Mouse (Mus musculus) urinary bladder, postnatal 10 days (tissue): ENCODE measurements around the gene Nrp1.

Source experiments
- DNase-seq: peaks from one replicate; pipeline ENCODE4 v3.0.0; 2022; ENCODE audit warnings: low spot score

The Nrp1 gene

DNA sequence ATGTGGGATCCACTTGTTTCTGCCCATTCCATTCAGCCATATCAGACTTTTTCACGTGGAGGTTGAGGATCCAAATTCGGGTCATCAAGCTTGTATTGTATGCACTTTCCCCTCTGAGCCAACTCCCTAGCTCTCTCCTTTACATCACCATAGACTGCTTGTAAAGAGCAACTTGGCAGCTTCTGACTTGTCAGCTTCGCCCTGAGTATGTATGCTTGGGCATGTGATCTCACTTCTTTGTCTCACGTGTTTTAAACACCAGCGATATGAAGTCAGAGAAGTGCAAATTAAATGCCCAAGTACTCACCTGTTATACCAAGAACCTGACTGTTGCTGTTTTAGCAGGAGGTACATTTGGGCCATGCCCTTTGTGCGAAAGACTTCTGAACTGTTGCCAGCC is 12.6 kb downstream of the Nrp1 start:
- no peak for DNase-seq

DNA sequence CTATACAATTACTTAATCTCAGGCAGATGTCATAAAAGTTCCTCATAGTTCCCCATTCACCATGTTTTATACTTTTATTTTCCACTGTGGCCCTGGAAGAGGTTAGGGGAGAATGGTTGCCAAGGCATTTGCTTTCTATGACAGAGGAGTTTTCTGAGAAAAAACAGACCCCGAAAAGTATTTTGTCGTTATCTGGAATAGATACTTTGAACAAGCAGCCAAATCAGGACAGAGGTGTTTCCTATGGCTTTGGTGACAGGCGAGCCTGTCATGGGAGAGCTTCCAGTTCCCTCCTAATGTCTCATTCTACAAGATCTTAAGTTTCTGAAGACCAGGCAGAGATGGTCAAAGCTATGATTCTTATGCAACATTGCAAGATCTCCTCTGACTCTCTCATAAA is 13.4 kb downstream of the Nrp1 start:
- DNase-seq = no peak

DNA sequence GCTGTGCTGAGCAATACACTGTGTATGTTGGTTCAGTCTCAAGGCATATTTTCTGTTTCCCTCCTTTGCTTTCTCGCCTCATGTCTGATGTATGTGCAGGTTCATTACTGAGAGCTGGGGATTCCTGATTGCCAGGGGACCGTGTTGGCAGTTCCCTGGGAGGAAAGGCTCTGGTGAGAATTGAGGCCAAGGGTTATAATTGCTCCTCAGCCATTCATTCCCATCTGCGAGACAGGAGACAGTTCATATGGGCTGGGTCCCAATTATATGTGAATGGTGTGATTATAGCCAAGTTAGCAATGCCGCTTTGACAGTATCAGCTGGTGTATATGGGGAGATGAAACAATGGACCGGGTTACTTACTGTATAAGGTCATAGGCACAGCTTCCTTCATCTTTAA is 14.3 kb downstream of the Nrp1 start:
- DNase-seq = no peak

DNA sequence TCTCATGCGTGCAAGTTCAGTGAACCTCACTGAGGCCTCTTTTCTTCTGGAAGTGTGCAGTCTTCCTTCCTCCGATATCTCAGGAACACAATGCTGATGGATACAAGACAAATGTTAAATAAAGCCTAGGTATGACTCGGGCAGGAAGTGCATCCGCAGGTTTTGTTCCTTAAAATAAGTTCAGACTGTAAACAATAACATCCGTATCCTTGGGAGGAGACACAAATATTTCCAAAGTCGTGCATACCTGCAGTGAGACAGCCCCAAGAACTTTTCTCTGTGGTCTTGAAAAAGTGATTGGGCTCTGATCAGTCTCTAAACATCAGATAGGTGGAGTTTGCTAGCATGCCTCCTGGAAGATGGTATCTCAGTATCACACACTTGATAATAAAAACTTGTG is 15.0 kb downstream of the Nrp1 start:
- DNase-seq = no peak

DNA sequence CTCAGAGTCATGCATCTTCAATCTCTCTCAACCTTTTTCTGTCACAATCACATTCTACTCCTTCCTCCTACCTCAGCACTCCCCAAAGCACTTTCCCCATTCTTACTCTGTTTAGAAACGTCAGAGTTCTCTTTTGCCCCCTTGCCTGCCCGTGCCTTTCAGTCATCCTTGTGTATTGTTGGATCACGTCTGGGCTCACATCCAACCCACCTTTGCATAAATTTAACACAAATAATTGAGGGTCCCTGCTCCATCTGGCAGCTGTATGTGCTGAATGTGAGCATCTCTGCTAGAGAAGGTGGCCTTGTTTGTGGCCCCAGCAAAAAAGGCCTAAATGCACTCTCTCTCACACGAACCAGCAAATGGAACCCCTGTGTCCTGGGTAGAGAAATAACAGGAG is 16.9 kb downstream of the Nrp1 start:
- DNase-seq = no peak

DNA sequence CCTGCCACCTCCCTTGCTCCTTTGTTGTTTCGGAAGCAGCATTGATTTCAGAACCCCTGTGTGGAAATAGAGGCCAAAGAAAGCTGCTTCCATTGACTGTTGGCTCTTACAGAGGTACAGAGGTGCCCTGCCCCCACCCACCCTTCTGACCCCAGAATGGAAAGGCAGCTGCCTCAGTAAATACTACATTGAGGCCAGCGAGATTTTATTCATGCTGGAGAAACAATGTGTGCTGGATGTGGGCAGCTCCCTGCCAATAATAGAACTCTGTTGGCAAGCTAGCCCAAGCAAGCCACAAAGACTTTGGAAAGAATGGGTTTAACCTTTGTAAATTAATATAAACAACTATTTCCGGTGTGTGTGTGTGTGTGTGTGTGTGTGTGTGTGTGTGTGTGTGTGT is 24.8 kb downstream of the Nrp1 start:
- no peak for DNase-seq

DNA sequence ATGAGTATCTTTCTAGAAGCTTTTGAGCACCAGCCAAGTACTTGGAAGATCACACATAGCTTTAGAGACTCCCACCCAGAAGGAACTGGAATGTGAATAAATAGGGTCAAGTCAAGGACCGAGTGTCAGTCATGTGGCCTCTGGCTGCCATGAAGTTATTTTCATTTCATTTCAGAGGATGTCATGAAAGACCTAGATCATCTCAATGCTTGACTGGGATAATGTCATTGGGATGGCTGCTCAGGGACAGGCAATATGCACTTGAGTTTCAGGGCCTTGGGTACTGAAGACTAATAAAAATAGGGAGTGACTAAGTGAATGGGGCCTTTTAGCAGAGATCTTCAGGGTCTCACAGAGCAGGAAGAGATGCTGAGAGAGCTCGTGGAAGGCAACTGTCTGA is 26.0 kb downstream of the Nrp1 start:
- no peak for DNase-seq

DNA sequence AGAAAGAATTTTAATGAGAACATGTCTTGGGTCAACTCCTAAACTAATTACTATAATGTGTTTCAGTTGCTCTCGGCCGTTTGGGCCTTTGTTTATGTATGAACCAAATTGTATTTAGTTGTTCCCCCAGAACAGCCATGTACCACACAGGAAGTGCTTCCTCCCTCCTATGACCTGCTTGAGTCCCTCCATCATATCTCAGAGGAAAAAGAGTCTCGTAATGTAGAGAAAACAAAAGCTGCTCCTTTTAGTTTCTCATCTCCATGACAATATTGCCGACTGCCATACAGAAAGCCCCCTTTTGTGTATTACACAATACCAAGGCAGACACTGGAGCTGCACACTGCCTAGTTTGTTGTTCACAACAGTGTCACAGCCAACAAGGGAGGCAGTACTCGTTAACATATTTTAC is 26.5 kb downstream of the Nrp1 start:
- DNase-seq = no peak

DNA sequence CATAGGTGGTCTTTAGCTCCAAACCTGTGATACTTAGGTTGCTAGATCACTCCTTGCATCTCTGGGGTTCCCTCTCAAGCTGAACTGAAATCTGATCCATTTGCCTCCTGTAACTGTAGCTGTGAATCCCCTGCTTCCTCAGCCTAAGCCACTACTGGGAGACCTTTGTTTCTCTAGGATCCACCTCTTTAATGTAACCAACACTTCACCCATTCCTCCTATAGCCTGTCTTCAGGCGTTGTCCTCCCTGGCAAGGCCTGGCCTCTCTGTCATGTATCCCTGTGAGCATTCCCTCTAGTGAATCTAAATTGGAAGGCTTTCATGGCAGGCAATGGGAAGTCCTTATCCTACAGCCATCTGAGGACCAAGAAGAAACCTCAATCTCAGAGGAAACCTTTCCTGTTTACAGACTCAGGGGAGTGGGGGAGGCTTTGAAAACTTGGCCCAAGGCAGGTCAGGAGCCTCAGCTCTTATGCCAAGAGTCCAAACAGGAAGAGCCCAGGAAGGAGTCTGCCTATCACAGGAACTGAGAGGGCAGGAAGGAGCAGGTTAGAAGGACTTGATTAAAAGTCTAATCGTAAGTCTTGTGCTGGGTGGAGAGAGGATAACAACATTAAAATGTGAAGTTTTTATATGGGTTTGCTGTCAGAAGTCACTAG is 28.7 kb downstream of the Nrp1 start:
- no peak for DNase-seq

DNA sequence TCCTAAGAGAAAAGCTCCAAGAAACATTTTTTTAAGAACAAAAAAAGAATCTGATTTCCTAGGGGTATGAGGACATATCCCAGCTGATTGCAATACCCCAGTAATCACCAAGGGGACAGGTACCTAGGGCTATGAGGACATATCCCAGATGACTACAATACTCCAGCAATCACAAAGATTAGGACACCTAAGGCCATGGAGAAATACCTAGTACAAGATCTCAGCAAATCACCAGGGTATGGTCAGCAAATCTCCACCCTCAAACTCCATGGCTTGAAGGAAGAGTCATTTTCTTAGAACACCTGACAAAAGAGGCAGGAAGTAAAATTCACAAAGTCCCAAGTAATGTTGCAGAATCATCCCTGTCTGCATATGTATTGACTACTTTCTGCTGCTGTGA is 32.4 kb downstream of the Nrp1 start:
- no peak for DNase-seq

DNA sequence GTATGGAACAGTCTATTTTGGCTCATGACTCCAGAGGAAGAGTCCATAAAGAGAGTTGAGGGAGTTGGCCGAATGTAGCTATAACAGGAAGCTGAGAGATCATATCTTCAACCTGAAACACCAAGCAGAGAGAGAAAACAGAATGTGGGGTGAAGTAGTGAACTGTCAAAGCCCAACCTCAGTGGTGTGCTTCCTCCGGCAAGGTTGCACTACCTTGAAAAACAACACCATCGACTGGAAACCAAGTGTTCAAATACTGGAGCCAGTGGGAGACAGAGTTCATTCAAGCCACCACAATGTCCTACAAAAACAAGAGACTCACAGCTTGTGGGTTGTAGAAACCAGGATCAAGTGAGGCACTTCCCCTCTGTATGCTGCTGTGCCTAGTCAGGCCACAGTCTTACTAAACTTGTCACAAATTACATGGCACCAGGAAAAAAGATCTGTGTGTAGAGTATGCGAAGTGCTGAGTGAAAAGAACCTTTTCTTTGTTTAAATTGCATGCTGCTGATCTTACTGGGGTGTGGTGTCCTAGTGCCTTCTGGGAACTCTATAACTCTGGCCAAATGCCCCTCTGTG is 32.9 kb downstream of the Nrp1 start:
- DNase-seq = no peak

DNA sequence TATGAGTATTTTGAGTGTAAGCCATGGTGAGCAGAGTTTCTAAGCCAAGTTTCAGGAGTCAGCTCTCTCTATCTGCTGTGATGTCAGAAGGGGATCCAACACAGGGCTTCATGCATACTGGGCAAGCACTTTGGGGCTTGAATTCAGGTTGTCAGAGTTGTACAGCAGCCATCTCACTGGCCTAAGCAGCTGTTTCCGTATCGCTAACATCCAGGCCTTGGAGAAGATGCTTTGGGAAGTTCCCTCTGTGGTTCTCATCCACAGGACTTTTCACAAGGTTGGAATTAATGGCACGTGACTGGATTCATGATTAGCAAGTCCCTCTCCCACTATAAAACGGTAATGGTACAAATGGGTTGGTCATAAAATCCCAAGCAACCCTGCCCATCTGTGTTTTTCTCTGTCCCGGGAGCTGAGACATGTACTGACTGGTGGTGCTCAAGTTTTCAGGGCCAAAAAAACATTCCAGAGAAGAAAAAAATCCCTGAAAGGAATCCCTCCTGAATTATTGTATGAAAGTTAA is 36.3 kb downstream of the Nrp1 start:
- DNase-seq = no peak

DNA sequence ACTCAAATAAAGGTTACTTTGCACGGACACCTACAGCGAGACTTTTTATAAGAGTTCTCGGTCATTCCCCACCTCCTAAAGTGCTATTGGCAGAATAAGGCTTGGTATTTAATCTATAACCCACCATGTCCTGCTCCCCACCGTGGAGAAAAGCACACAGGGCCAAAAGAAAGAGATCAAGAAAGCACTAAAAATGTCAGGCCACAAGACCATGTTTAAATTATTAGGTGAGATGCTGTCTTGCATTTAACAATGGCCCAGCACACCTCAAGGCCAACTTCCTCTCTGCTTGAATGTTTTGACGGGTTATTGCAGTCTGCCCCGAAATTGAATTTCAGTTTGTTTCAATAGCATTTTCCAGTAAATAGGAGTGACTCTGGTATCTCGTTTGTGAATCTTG is 38.6 kb downstream of the Nrp1 start:
- DNase-seq = no peak

DNA sequence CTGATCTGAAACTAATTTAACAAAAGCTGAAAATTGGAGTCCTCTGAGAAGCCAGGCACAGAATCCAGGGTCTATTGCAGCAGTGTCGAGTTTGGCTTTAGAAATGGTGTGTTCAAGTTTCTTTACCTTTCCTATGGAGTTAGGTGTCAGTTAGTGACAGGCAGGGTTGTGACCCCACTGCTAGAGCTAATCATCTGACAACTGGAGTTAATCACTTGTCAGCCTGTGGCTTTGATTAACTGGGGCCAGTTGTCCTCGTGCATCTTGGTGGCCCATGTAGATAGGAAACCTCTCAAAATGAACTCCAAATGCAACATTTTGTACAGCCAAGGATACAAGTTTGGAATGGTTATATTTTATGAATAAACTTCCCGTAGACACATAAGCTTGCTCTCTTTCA is 39.0 kb downstream of the Nrp1 start:
- no peak for DNase-seq

DNA sequence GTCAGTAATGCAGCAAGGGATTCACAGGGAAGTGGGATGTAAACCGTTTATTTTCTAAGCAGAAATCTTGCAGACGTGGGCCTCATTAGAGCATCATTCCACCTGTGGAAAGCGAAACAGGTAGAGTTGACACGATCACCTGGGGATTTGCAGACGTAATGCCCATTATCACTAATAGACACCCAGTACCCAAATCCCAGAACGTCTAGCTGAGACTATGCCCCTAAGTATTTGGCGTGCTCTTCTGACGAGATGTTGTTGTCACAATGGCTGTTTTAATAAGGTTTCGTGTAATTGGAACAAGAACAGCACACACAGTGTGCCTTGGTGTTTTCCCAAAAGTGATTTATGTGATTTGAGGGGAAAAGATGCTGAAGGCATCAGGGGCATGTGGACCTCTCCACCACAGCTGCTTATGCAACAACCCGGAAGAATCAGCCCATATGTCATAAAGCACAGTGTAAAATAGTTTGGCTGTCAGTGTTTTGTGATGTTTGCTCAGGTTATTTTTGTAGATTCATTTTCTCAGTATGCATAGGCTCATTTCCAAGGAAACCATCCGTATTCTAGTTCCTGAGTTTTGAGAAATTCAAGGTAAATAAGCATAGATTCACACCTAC is 40.2 kb downstream of the Nrp1 start:
- DNase-seq = no peak

DNA sequence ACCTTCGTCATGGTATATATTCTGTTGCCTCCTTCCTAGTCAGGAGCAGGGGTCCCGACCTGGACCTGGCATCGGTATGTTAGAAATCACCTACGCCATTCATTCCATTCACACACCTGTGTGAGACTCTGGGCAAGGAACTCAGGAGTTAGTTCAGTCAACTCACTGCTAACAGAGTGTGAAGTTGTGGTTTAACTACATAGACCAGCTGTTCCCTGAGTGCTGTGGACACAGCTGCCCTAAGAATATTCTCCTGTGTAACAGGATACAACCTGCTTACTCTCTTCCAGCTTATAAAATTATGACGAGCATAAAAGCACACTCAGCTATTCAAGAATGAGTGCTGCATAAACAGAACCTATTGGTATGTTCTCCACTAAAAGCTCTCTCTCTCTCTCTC is 41.9 kb downstream of the Nrp1 start:
- no peak for DNase-seq

DNA sequence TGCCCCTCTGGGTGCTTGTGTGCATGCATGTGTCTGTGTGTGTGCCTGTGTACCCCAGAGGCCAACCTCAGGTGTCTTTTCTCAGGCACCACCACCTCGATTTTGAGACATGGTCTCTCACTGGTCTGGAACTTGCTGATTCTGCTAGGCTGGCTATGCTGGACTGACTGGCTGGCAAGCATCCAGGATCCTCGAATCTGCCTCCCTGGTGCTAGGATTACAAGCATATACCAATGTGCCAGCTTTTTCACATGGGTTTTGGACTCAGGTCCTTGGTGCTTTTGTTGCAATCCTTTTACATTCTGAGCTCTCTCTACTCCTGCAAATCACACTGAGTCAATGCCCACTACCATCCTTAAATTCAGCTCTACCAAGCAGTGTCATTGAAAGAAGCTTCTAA is 46.5 kb downstream of the Nrp1 start:
- no peak for DNase-seq

DNA sequence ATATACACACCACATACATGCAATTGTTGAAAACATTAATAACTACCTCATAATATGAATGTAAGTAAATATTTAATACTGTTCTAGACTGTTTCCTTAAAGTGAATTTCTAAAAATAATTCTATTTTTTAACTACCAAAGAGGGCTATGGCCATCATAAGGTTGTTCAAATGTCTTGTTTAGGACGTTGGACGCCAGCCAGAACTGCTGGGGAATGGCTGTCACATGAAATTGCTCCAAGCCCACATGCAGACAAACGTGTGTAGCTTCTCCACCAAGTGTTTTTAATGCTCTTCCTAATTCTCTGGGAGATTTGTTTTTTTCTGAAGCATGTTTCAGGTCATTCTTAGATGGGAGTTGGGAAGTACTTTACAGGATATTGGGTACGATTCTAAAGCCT is 55.0 kb downstream of the Nrp1 start:
- DNase-seq = no peak

DNA sequence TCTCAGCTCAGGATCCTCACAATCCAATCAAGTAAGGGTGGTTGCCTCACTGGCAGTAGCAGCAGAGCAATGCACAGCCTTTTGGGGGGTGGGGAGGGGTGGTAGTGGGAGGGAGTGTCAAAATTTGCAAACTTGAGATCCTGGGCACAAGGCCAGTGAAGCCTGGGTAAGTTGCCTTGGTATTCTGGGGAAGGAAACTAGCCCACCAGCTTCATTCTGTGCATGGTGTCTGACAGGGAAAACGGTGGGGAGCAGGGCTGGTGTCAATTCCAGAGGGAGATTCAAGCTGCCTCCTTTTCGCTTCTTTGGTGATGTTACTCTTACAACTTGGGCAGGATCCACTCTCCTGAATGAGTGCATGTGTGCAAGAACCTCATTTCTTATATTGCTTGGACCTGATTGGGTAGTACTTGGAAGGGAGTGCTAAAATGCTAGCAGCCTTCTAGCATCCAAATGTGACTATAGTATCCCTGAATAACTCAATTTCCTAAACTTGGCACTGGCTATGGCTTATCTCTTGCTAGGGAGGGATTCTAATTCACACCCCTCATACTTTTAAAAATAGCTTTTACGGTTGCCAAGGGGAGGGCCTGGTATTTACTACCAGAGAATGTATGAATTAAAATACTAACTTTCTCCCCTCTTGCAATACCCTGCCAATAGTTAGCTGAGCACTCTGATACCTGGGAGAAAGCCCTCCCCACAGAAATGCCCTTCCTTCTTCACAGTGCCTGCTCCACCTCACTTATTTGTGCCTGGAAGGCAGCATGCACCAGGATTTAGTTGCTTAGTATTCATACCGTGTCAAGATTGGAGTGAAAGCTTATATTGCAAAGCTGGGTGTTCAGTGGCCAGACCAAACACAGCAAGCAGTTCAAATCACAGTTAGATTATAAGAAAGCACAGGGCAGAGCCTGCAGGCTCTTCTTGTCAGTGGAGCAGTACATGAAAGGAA is 57.6 kb downstream of the Nrp1 start:
- no peak for DNase-seq

DNA sequence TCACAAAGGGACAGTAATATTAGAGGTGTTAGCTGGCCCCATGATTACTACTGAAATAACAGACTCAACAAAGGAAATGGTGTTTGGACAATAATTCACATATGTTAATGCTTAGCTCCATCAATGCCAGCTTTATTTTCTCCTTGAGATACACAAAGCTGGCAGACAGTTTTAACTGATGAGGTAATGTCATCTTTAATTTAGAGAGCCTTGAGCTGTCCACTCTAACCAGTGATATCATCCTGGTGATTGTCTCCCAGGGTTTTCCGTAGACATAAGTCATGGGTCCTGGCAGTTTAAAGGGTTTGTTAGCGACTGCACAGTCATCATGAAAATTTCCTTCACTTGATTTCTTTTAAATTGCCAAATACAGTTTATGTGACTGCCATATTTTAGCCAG is 58.5 kb downstream of the Nrp1 start:
- DNase-seq = no peak

DNA sequence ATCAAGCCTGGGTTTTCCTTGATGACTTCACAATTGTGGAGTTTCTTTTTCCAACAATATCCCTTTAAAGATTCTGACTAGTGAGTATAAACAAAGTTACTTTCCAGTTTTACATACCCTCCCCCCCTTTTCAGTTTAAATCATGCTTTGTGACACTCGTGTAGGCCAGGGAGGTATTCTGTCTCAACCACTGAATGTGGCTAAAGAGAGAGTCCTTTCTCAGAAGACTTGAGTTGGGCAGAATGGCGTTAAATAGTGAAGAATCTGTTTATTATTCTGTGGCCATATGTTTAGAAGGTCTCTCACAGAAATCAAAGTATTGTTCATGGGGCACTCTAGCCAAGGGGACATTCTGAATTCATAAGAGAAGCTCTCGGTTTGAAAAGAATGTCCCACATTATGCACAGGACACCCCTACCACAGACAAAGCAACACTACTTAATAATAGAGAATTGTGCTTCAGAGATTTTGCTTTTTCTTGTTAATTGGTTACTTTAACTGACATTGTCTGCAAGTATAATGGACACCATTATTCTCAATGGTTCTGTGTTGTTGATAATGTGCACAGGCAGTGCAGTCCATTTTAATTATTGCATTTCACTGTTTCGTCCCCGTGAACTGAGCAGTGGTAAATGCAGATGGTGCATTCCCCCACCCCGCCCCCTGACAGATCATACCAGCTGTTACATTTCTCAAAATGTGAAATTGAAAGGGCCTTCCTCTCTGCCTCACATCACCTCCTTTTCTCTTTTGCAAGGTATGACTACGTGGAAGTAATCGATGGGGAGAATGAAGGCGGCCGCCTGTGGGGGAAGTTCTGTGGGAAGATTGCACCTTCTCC is 59.8 kb downstream of the Nrp1 start:
- no peak for DNase-seq

DNA sequence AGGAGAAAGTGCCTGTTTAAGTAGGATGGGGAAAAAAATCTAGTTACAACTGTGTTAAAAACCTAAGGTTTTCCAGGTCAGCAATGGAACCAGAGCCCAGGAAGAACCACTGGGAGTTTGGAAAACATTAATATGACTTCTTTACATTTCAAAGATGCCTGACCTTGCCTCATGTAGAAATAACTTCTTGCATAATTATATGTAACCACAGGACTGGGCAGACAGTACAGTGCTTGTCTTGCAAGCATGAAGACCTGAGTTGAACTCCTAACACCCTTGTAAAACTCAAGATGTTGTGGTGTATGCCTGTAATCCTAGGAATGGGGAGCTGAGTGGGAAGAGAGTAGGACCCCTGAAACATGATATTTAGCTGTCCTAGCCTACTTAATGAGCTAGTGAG is 61.6 kb downstream of the Nrp1 start:
- DNase-seq = no peak
